Mouse (Mus musculus) hindbrain, embryonic 14.5 days (tissue): ENCODE measurements around the gene Sltm. TPM values are rescaled to one million over a fixed set of nuclear protein-coding genes. Genes with fewer than 3 reads are reported as not detected.

Experiments
- ATAC-seq: fragments of 200-750 bp; cut with Nextera tagmentation; 2 replicates; pipeline ENCODE4 v1.8.0; 2017; ENCODE audit warnings: moderate number of reproducible peaks, mild to moderate bottlenecking, moderate TSS enrichment, moderate library complexity; ENCODE audit not compliant: low FRiP score
- DNase-seq: peaks from one replicate; pipeline ENCODE4 v3.0.0-alpha.2; 2015; ENCODE audit warnings: low spot score
- H3K27ac ChIP-seq: fragments of 300-500 bp; sonication (generic); 2 replicates; pipeline ENCODE4 v1.5.1; 2014; ENCODE audit warnings: mild to moderate bottlenecking, moderate library complexity
- H3K27me3 ChIP-seq: fragments of 300-500 bp; sonication (generic); 2 replicates; pipeline ENCODE4 v1.6.1; 2014; ENCODE audit warnings: mild to moderate bottlenecking, low read length, mixed read lengths; ENCODE audit not compliant: control insufficient read depth, insufficient read depth
- H3K36me3 ChIP-seq: fragments of 300-500 bp; sonication (generic); replicated peaks from 2 replicates; pipeline ENCODE4 v1.6.1; 2014; ENCODE audit not compliant: control insufficient read depth, insufficient read depth
- H3K4me1 ChIP-seq: fragments of 300-500 bp; sonication (generic); replicated peaks from 2 replicates; pipeline ENCODE4 v1.6.1; 2014; ENCODE audit warnings: antibody characterized with exemption, low read length, mixed read lengths; ENCODE audit not compliant: control insufficient read depth, insufficient read depth
- H3K4me2 ChIP-seq: fragments of 300-500 bp; sonication (generic); replicated peaks from 2 replicates; pipeline ENCODE4 v1.6.1; 2014; ENCODE audit warnings: mild to moderate bottlenecking, moderate library complexity
- H3K4me3 ChIP-seq: fragments of 300-500 bp; sonication (generic); replicated peaks from 2 replicates; pipeline ENCODE4 v1.5.1; 2014; ENCODE audit warnings: mild to moderate bottlenecking, low read length
- H3K9ac ChIP-seq: fragments of 300-500 bp; sonication (generic); 2 replicates; pipeline ENCODE4 v1.6.1; 2014
- H3K9me3 ChIP-seq: fragments of 300-500 bp; sonication (generic); 2 replicates; pipeline ENCODE4 v1.6.1; 2016; ENCODE audit warnings: low read length; ENCODE audit not compliant: control insufficient read depth
- WGBS: fragments of 180-500 bp; shearing (Covaris S2); extraction: QIAGEN DNeasy Blood & Tissue Kit; methylation state at CpG from one replicate; pipeline ENCODE4 v1.1.7; 2014; 5-methylcytosine and 5-hydroxymethylcytosine counted together
- polyA plus RNA-seq: library from polyadenylated mRNA; unstranded; fragments of >200 nt; fragmentation: Nextera tagmentation; extraction: Ambion mirVana; gene quantifications from 2 replicates; pipeline ENCODE4 v1.2.1, GENCODE M21; 2014

Gene Sltm
- polyA plus RNA-seq, 1 experiment from 2014 or later = 58.1 TPM

DNA sequence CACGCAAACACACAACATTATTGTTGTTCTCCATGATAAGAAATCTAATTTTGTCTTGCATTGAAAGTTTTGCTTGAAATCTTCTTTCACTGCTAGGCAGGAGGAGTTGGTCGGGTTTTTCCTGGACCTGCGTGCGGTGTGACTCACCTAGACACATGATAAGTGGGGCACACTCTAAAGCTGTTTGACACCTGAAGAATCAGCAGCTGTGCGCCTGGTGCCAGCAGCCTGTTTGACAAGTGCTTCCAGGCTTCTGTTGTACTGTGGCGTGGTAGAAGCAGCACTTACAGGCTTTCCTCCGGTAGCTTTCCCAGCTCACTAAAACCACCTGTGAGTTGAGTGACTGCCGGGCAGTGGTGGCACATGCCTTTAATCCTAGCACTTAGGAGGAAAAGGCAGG, 27.8 kb downstream of the Sltm start:
- H3K4me2 ChIP-seq = no peak overlapping the region
- 97% methylated on average over 8 of the region's 8 CpGs for WGBS
- H3K4me1 ChIP-seq = no peaks in the 10 kb centered on the region
- no peaks in the 10 kb centered on the region for H3K9me3 ChIP-seq
- peaks cover 30% of the 10 kb centered on the region for H3K36me3 ChIP-seq
- H3K9ac ChIP-seq = no peak overlapping the region
- H3K27ac ChIP-seq = no peak overlapping the region
- no peak for ATAC-seq
- no peak for DNase-seq
- no peaks in the 10 kb centered on the region for H3K27me3 ChIP-seq
- H3K4me3 ChIP-seq = no peak overlapping the region

DNA sequence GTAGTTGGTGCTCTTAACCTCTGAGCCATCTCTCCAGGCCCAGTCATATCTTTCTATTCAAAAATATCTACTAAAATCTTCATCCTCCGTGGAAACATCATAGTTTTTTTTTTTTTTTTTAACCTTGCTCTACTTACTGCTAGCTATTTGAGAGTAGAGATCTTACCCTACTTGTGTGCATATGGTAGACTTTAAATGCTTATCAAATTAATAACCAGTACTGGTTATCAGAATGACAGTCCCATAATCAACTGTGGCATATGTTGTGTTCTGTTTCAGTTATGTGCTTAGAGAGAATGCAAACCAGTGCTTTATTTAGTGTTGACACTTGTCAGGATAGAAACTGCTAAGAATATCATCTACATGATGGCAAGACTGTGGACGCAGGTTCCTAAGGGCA, 35.6 kb downstream of the Sltm start:
- ATAC-seq (no peak), DNase-seq (no peak)
- Histone ChIP-seq H3K4me2 (no peak overlapping the region), H3K36me3 (peaks cover 81% of the 10 kb centered on the region), H3K27ac (no peak overlapping the region), H3K4me1 (no peaks in the 10 kb centered on the region), H3K9me3 (no peaks in the 10 kb centered on the region), H3K9ac (no peak overlapping the region), H3K27me3 (no peaks in the 10 kb centered on the region), H3K4me3 (no peak overlapping the region)
- 91% methylated on average over 2 of the region's 2 CpGs for WGBS

DNA sequence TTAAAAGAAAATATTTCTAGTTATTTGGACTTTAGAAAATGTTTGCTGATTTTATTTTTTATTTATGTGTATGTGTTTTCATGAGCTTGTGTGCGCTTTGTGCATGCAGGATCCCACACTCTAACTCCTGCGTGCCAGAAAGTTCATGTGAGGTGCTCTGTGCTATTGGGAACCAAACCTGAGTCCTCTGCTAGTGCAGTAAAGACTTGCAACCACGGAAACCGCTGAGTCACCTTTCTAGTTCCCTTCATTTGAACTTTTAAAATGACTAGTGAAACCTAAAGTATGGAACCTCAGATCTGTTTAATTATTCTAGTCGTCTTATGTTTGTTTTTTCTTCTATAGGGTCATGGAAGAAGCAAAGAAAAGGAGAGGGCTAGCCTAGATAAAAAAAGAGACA, 38.4 kb downstream of the Sltm start:
- peaks cover 89% of the 10 kb centered on the region for H3K36me3 ChIP-seq
- H3K4me2 ChIP-seq = no peak overlapping the region
- 90% methylated on average over 5 of the region's 5 CpGs for WGBS
- H3K27me3 ChIP-seq = no peaks in the 10 kb centered on the region
- DNase-seq = no peak
- no peak overlapping the region for H3K4me3 ChIP-seq
- ATAC-seq = no peak
- H3K4me1 ChIP-seq = no peaks in the 10 kb centered on the region
- H3K9ac ChIP-seq = no peak overlapping the region
- H3K9me3 ChIP-seq = no peaks in the 10 kb centered on the region
- no peak overlapping the region for H3K27ac ChIP-seq

DNA sequence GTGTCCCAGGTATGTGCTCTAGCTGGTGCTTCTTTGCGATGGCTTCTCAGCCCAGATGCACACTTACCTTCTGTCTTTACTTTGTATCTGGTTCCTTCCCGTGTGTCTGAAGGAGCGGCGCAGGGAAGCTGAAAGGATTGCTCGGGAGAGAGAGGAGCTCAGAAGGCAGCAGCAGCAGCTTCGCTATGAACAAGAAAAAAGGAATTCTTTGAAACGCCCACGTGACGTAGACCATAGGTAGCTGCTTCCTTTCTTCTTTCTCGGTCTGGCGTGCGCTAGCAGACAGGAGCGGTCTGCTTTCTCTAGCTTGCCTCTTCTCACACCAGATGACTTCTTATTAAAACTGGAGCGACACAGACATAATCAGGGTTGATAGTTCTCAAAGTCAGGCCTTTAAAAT, 42.1 kb downstream of the Sltm start:
- H3K4me3 ChIP-seq = no peak overlapping the region
- 85% methylated on average over 14 of the region's 14 CpGs for WGBS
- no peak for ATAC-seq

DNA sequence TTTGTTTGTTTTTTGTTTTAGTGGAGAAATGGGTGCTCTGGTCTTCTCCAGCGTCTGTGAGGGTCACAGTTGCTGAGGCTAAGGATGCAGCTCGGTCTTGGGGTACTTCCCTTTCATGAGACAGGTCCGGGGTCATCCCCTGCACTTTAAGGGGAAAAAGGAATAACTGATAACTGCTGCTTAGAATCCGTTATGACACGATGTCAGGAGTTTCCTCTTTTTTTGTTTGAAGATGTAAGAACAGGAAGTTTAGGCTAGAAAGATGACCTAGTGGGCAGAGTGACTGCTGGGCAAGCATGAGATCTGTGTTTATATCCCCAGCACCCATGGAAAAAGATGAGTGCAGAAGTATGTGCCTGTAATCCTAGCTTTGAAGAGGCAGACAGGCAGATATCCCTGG, 42.6 kb downstream of the Sltm start:
- no peak overlapping the region for H3K4me3 ChIP-seq
- H3K36me3 ChIP-seq = peaks cover 92% of the 10 kb centered on the region
- H3K4me1 ChIP-seq = no peaks in the 10 kb centered on the region
- no peak overlapping the region for H3K27ac ChIP-seq
- ATAC-seq = no peak
- WGBS = 92% methylated on average over 5 of the region's 5 CpGs
- H3K27me3 ChIP-seq = no peaks in the 10 kb centered on the region
- H3K4me2 ChIP-seq = no peak overlapping the region
- no peaks in the 10 kb centered on the region for H3K9me3 ChIP-seq
- no peak for DNase-seq
- no peak overlapping the region for H3K9ac ChIP-seq

More for the DNA sequence above, 42.1 kb downstream of the Sltm start:
- H3K27me3 ChIP-seq = no peaks in the 10 kb centered on the region
- H3K9me3 ChIP-seq = no peaks in the 10 kb centered on the region
- no peak for DNase-seq
- H3K9ac ChIP-seq = no peak overlapping the region
- H3K4me1 ChIP-seq = no peaks in the 10 kb centered on the region
- no peak overlapping the region for H3K27ac ChIP-seq
- no peak overlapping the region for H3K4me2 ChIP-seq
- peaks cover 93% of the 10 kb centered on the region for H3K36me3 ChIP-seq

DNA sequence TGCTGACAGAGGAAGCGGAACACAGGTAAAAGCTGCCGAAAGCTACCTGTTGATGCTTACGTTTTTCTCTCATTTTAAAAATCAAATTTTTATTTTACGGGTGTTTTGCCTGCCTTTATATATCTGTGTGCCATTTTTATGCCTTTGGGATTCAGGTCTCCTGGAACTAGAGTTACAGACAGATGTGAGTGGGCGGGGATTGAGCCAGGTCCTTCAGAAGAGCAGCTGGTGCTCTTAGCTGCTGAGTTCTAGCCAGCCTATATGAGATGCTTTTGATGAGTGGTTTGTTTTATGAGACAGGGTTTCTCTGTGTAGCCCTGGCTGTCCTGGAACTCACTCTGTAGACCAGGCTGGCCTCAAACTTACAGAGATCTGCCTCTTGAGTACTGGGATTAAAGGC, 44.6 kb downstream of the Sltm start:
- 98% methylated on average over 5 of the region's 5 CpGs for WGBS
- H3K27ac ChIP-seq = no peak overlapping the region
- ATAC-seq (no peak), DNase-seq (no peak)
- no peak overlapping the region for H3K4me3 ChIP-seq
- no peaks in the 10 kb centered on the region for H3K27me3 ChIP-seq
- peaks cover 94% of the 10 kb centered on the region for H3K36me3 ChIP-seq
- no peak overlapping the region for H3K4me2 ChIP-seq
- no peak overlapping the region for H3K9ac ChIP-seq
- no peaks in the 10 kb centered on the region for H3K9me3 ChIP-seq
- H3K4me1 ChIP-seq = no peaks in the 10 kb centered on the region

DNA sequence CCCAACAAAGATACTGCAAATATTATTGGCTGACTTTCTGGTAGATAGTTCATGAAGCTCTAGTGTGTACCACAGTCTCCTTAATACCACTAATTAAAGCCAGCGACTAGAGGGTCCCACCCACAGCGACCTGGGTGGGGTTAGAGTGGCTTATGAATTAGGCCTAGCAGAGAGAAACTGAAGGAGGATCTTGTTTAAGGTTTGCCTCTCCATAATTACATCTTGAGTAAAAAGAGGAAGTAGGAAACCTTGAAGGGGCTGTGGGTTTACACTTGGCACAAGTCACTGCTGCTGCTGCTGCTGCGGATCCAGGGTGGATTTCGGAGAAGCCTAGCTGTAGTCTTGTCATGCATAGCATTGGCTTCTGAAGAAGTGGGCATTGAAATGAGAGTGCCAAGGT, 48.2 kb downstream of the Sltm start:
- no peak for ATAC-seq

DNA sequence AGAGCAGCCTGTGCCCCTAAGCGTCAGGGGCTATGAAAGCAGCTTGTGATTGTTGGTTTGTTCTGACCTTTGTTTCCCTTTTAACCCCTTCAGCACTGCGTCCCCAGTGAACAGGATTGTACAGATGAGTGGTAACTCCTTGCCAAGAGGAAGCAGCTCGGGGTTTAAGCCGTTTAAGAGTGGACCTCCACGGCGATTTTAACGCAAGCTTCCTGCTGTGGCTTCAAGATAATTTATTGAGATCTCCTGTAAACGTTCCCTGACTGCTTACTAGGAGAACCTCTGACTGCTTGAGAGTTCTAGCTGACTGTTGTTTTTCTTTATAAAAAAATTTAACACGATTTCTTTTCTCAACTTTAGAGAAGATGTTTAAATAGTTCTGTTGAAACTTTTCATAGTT, 48.9 kb downstream of the Sltm start:
- ATAC-seq = no peak
- H3K9ac ChIP-seq = no peak overlapping the region
- H3K4me2 ChIP-seq = no peak overlapping the region
- WGBS = 81% methylated on average over 9 of the region's 9 CpGs
- H3K4me3 ChIP-seq = no peak overlapping the region
- H3K9me3 ChIP-seq = no peaks in the 10 kb centered on the region
- H3K4me1 ChIP-seq = no peaks in the 10 kb centered on the region
- no peak overlapping the region for H3K27ac ChIP-seq
- no peaks in the 10 kb centered on the region for H3K27me3 ChIP-seq
- no peak for DNase-seq
- H3K36me3 ChIP-seq = peaks cover 80% of the 10 kb centered on the region

More for the DNA sequence above, 48.2 kb downstream of the Sltm start:
- H3K4me3 ChIP-seq = no peak overlapping the region
- no peak overlapping the region for H3K27ac ChIP-seq
- H3K4me1 ChIP-seq = no peaks in the 10 kb centered on the region
- no peak overlapping the region for H3K4me2 ChIP-seq
- DNase-seq = no peak
- H3K9me3 ChIP-seq = no peaks in the 10 kb centered on the region
- WGBS = 95% methylated on average over 4 of the region's 4 CpGs
- H3K9ac ChIP-seq = no peak overlapping the region
- H3K36me3 ChIP-seq = peaks cover 85% of the 10 kb centered on the region
- no peaks in the 10 kb centered on the region for H3K27me3 ChIP-seq

DNA sequence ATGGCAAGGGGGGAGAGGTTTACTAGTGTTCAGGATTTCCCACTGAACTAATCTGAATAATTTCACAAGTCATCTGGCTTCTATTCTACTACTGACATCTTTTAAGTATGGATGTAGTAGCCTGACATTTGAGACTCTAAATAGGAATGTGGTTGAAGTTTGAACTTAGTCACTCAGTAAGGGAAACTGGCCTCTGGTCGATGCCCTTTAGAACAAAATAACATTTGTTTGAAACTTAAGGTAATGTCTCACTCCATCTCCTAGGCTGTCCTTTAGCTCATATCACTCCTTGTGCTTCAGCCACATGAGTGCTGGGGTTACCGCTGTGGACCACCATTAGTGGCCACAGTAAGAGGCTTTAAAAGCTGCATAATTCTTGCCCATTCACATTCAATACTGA, 55.7 kb downstream of the Sltm start:
- ATAC-seq = no peak
- no peaks in the 10 kb centered on the region for H3K9me3 ChIP-seq
- no peaks in the 10 kb centered on the region for H3K4me1 ChIP-seq
- no peak overlapping the region for H3K4me3 ChIP-seq
- H3K9ac ChIP-seq = no peak overlapping the region
- WGBS = 95% methylated on average over 2 of the region's 2 CpGs
- H3K27me3 ChIP-seq = no peaks in the 10 kb centered on the region
- no peak for DNase-seq
- H3K36me3 ChIP-seq = peaks cover 42% of the 10 kb centered on the region
- no peak overlapping the region for H3K27ac ChIP-seq
- H3K4me2 ChIP-seq = no peak overlapping the region

DNA sequence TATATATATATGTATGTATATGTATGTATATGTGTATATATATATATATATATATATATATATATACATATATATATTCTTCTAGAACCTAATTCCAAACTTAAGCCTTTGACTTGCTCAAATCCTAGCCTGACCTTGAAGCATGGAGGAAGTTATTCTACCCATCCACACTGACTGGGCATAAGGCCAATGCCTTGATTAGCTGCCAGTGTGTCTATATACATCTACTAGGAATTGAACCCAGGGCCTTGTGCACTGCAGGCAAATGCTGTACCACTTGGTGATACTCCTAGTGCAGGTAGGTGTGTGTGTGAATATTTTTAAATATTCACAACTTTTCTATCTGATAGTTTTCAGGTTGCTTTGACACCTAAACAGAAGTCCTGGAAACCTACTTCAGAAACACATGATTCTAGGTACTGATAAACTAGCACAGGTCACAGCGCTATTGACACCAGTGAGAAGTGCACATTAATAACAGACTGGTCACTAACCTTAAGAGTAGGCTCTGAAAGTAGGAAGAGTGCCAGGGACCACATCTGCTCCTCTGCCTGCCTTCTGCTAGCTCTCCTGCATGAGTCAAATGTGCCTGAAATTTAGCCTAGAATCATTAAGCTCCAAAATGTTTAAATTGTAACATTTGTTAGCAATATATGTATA, 59.8 kb downstream of the Sltm start:
- ATAC-seq (no peak), DNase-seq (no peak)
- H3K27me3 ChIP-seq = no peaks in the 10 kb centered on the region
- no peaks in the 10 kb centered on the region for H3K4me1 ChIP-seq
- H3K9ac ChIP-seq = no peak overlapping the region
- H3K9me3 ChIP-seq = no peaks in the 10 kb centered on the region
- H3K4me3 ChIP-seq = no peak overlapping the region
- no peak overlapping the region for H3K4me2 ChIP-seq
- no peak overlapping the region for H3K27ac ChIP-seq
- WGBS = 91% methylated on average over 1 of the region's 1 CpGs
- H3K36me3 ChIP-seq = peaks cover 53% of the 10 kb centered on the region
